Mouse (Mus musculus) monocyte, adult 2 months (primary cell): ENCODE results near the gene Eps15l1.

Experiments
- DNase-seq, 2 experiments: peaks; one replicate each; pipeline ENCODE4 v3.0.0; 2022; ENCODE audit warnings: low spot score in 2 of 2, low read depth in 1 of 2

Gene Eps15l1

DNA sequence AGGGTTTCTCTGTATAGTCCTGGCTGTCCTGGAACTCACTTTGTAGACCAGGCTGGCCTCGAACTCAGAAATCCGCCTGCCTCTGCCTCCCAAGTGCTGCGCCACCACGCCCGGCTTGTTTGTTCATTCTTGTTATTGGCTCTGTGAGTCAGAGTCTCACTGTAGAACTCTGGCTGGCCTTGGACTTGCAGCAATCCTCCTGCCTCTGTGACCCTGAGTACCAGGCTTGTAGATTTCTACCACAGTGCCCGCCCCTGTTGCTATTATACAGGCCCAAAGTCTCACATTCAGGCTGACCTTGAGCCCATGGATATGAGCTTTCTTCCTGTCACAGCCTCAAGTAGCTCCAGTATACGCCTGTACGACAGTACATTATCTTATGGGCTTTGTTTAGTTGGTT is 124.7 kb downstream of the Eps15l1 start:
- DNase-seq, result no peak

DNA sequence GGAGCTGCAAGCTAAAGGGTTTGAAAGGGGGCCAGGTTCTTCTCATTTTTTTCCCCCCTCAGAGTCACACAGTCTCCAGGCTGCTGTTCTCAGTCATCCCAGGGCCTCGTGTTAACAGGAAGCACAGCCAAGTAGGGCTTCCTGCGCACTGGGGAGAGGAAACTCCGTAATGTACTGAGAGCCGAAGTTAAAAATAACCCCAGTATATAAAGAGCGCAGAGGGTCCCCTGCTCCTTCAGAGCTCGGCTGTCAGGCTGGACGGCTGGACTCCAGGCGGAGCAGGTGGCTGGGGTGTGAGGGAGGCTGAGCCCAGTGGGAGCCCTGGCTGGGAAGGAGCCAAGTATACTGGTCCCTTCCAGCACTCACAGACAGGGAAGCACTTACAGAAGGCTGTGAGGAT is 125.6 kb downstream of the Eps15l1 start:
- DNase-seq, result peak; percentile 48 to 69

DNA sequence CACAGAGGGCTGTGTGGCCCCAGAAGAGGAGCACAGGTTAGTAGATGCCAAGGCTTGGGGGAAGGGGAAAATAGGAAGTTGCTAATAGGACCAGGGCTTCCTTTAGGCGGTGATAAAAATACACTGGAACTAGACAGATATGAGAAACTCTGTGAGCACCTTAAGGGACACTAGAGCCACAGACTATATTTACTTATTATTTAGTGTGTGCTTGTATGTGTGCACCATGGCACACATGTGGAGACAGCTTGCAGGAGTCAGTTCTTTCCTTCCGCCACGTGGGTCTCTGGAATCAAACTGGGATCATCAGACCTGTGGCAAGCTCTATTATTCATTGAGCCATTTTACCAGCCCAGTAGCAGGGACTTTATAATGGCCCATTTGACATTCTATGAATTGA is 126.1 kb downstream of the Eps15l1 start:
- no peak for DNase-seq

DNA sequence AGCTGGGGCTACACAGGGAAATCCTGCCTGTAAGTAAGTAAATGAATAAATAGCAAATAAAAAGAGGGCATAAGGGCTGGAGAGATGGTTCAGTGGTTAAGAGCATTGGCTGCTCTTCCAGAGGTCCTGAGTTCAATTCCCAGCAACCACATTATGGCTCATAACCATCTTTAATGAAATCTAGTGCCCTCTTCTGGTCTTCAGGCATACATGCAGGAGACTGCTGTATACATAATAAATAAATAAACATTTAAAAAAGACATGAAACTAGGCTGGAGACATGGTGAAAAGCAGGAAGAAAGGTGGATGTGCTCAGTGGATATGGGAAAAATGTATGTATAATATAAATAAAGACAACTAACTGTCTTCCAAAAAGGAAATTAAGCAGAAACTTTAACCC is 128.0 kb downstream of the Eps15l1 start:
- DNase-seq, result no peak

DNA sequence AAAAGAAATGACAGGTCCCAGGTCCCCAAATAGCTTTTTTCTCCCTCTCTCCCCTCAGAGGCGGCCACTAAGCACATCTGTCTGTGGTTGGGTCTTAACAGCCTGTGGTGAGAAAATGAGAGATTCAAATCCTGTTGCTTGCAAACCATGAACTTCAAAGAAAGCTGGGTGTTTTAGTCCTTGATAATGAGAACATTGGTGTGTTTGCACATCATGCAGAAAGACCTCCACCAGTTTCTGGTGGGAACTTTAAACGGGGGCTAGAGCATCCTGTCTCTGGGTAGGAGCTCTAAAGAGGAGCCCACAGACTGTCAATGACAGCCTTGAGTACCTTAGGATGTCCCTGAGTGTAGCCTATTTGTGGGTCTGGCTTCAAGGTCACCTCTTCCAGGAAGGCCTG is 130.2 kb downstream of the Eps15l1 start:
- no peak for DNase-seq
